Mouse (Mus musculus) G1E (cell line): ENCODE data around the gene Dgcr8.

Experiments
- CTCF ChIP-seq: IDR thresholded peaks from 2 replicates; pipeline ENCODE4 v1.5.1; 2012; ENCODE audit warnings: low read depth, low read length, inconsistent platforms, mixed read lengths
- GATA1 ChIP-seq: IDR thresholded peaks from 2 replicates; pipeline ENCODE4 v1.6.1; 2012; ENCODE audit warnings: borderline replicate concordance, low read length, inconsistent platforms, mixed read lengths
- GATA2 ChIP-seq: IDR thresholded peaks from 2 replicates; pipeline ENCODE4 v1.6.1; 2012; ENCODE audit warnings: low read depth, low read length, inconsistent platforms, borderline replicate concordance
- POLR2AphosphoS5 ChIP-seq: IDR thresholded peaks from 2 replicates; pipeline ENCODE4 v1.6.1; 2012; ENCODE audit warnings: low read depth, low read length, inconsistent platforms; ENCODE audit not compliant: insufficient replicate concordance
- TAL1 ChIP-seq: conservative IDR thresholded peaks from 2 replicates; pipeline ENCODE4 v1.6.1; 2012; ENCODE audit warnings: low read depth, low read length, inconsistent platforms, mixed read lengths

DNA sequence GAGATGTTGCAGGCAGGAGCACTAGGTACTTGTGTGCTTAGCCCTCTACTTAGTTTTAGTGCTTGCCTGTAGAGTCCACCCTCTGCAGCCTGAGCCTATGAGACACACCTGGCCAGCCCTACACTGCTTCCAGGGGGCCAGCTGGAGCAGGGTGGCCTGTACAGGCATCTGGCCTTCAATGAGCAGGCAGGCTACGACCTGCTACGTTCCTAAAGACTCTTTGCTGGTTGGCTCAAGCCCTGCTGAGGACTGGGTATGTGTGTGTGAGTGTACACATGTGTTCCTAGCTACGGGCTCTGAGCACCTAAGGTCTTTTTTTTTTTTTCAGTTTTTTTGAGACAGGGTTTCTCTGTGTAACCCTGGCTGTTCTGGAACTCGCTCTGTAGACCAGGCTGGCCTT is 57.6 kb downstream of the Dgcr8 start:
- TF ChIP-seq TAL1: no peak
- no peak for TF ChIP-seq CTCF
- TF ChIP-seq GATA1: no peak
- no peak for TF ChIP-seq GATA2
- TF ChIP-seq POLR2AphosphoS5: no peak
